Mouse (Mus musculus): Measurements from ENCODE around the gene Krt8. TPM values are rescaled to one million over a fixed set of nuclear protein-coding genes. Genes with fewer than 3 reads are reported as not detected.
A peak's percentile ranks its signal among the peaks of the same experiment; 100 is the strongest.

Gene Krt8
- total and polyA plus RNA-seq, 2 experiments from 2014 or later, result 7.2 to 110 TPM

- Histone ChIP-seq H3K27me3 (ENCODE audit: control insufficient read depth, insufficient read depth, low read length) (no peaks in the 10 kb centered on the region), H3K9ac (replicated peaks; ENCODE audit: low read depth, low read length) (no peak overlapping the region), H3K27ac (ENCODE audit: low read depth) (no peak overlapping the region), H3K4me2 (ENCODE audit: low read depth, low read length) (no peak overlapping the region), H3K4me1 (ENCODE audit: control insufficient read depth, insufficient read depth) (peaks cover 6% of the 10 kb centered on the region; the same call in 1 of the 2 replicates), H3K4me3 (ENCODE audit: low read depth, low read length) (no peak overlapping the region), H3K9me3 (replicated peaks; ENCODE audit: control insufficient read depth, low read length) (no peaks in the 10 kb centered on the region), H3K36me3 (replicated peaks; ENCODE audit: control insufficient read depth, insufficient read depth, low read length) (no peaks in the 10 kb centered on the region)
- 45% methylated on average over 7 of the region's 7 CpGs for WGBS
- ATAC-seq (ENCODE audit: insufficient read depth, low read depth) (no peak), DNase-seq (ENCODE audit: low spot score) (no peak)
- TF ChIP-seq CTCF (IDR thresholded peaks at IDR 0.05; ENCODE audit: low read depth), result no peak
- no peak for TF ChIP-seq EP300 (IDR thresholded peaks at IDR 0.05; ENCODE audit: low read depth)
Measured at GRCm38 (mm10) chr15:102016787-102017186, 12.5 kb upstream of the Krt8 start.

- WGBS, result 18% methylated on average over 3 of the region's 3 CpGs
- no peak overlapping the region for H3K4me3 ChIP-seq (ENCODE audit: low read depth, low read length)
- H3K36me3 ChIP-seq (replicated peaks; ENCODE audit: control insufficient read depth, insufficient read depth, low read length), result no peaks in the 10 kb centered on the region
- no peak overlapping the region for H3K9ac ChIP-seq (replicated peaks; ENCODE audit: low read depth, low read length)
- H3K27me3 ChIP-seq (ENCODE audit: control insufficient read depth, insufficient read depth, low read length), result no peaks in the 10 kb centered on the region
- H3K4me1 ChIP-seq (ENCODE audit: control insufficient read depth, insufficient read depth), result peaks cover 6% of the 10 kb centered on the region; the same call in 1 of the 2 replicates
- no peak overlapping the region for H3K27ac ChIP-seq (ENCODE audit: low read depth)
- no peaks in the 10 kb centered on the region for H3K9me3 ChIP-seq (replicated peaks; ENCODE audit: control insufficient read depth, low read length)
- TF ChIP-seq CTCF (IDR thresholded peaks at IDR 0.05; ENCODE audit: low read depth) (no peak), EP300 (IDR thresholded peaks at IDR 0.05; ENCODE audit: low read depth) (no peak)
- DNase-seq (ENCODE audit: low spot score) (no peak), ATAC-seq (ENCODE audit: insufficient read depth, low read depth) (peak; percentile 58; the same call in 1 of the 2 replicates)
- no peak overlapping the region for H3K4me2 ChIP-seq (ENCODE audit: low read depth, low read length)
Measured at GRCm38 (mm10) chr15:102016096-102016495, 11.8 kb upstream of the Krt8 start.

- no peak for TF ChIP-seq EP300 (IDR thresholded peaks at IDR 0.05; ENCODE audit: low read depth)
- TF ChIP-seq CTCF (IDR thresholded peaks at IDR 0.05; ENCODE audit: low read depth), result no peak
- H3K27ac ChIP-seq (ENCODE audit: low read depth), result no peak overlapping the region
- WGBS, result 55% methylated on average over 2 of the region's 4 CpGs
- H3K27me3 ChIP-seq (ENCODE audit: control insufficient read depth, insufficient read depth, low read length), result no peaks in the 10 kb centered on the region
- ATAC-seq (ENCODE audit: insufficient read depth, low read depth) (no peak), DNase-seq (ENCODE audit: low spot score) (no peak)
- H3K9ac ChIP-seq (replicated peaks; ENCODE audit: low read depth, low read length), result no peak overlapping the region
- H3K36me3 ChIP-seq (replicated peaks; ENCODE audit: control insufficient read depth, insufficient read depth, low read length), result no peaks in the 10 kb centered on the region
- H3K4me2 ChIP-seq (ENCODE audit: low read depth, low read length), result no peak overlapping the region
- no peaks in the 10 kb centered on the region for H3K9me3 ChIP-seq (replicated peaks; ENCODE audit: control insufficient read depth, low read length)
- H3K4me1 ChIP-seq (ENCODE audit: control insufficient read depth, insufficient read depth), result peaks cover 6% of the 10 kb centered on the region; the same call in 1 of the 2 replicates
- no peak overlapping the region for H3K4me3 ChIP-seq (ENCODE audit: low read depth, low read length)
Measured at GRCm38 (mm10) chr15:102014848-102015247, 10.6 kb upstream of the Krt8 start.

GRCm38 (mm10) chr15:102013651-102014050, 9.4 kb upstream of the Krt8 start:
- H3K4me3 ChIP-seq (ENCODE audit: low read depth, low read length), result no peak overlapping the region
- no peak for ATAC-seq (ENCODE audit: insufficient read depth, low read depth)
- no peaks in the 10 kb centered on the region for H3K9me3 ChIP-seq (replicated peaks; ENCODE audit: control insufficient read depth, low read length)
- TF ChIP-seq CTCF (IDR thresholded peaks at IDR 0.05; ENCODE audit: low read depth) (no peak), EP300 (IDR thresholded peaks at IDR 0.05; ENCODE audit: low read depth) (no peak)
- no peak overlapping the region for H3K4me2 ChIP-seq (ENCODE audit: low read depth, low read length)
- H3K4me1 ChIP-seq (ENCODE audit: control insufficient read depth, insufficient read depth), result peaks cover 6% of the 10 kb centered on the region; the same call in 1 of the 2 replicates
- WGBS, result 48% methylated on average over 3 of the region's 3 CpGs
- DNase-seq (ENCODE audit: low spot score), result peak; percentile 32
- H3K36me3 ChIP-seq (replicated peaks; ENCODE audit: control insufficient read depth, insufficient read depth, low read length), result no peaks in the 10 kb centered on the region
- H3K27ac ChIP-seq (ENCODE audit: low read depth), result no peak overlapping the region
- H3K27me3 ChIP-seq (ENCODE audit: control insufficient read depth, insufficient read depth, low read length), result no peaks in the 10 kb centered on the region
- no peak overlapping the region for H3K9ac ChIP-seq (replicated peaks; ENCODE audit: low read depth, low read length)

- no peak overlapping the region for H3K27ac ChIP-seq (ENCODE audit: low read depth)
Measured at GRCm38 (mm10) chr15:102012260-102012765, 8.0 kb upstream of the Krt8 start.

More at GRCm38 (mm10) chr15:102012260-102012765, 8.0 kb upstream of the Krt8 start:
- Histone ChIP-seq H3K9ac (replicated peaks; ENCODE audit: low read depth, low read length) (no peak overlapping the region), H3K27me3 (ENCODE audit: control insufficient read depth, insufficient read depth, low read length) (no peaks in the 10 kb centered on the region), H3K9me3 (replicated peaks; ENCODE audit: control insufficient read depth, low read length) (no peaks in the 10 kb centered on the region), H3K36me3 (replicated peaks; ENCODE audit: control insufficient read depth, insufficient read depth, low read length) (no peaks in the 10 kb centered on the region), H3K4me2 (ENCODE audit: low read depth, low read length) (no peak overlapping the region), H3K4me1 (ENCODE audit: control insufficient read depth, insufficient read depth) (peaks cover 6% of the 10 kb centered on the region; the same call in 1 of the 2 replicates), H3K4me3 (ENCODE audit: low read depth, low read length) (no peak overlapping the region)
- WGBS, result 67% methylated on average over 4 of the region's 4 CpGs
- DNase-seq (ENCODE audit: low spot score) (no peak), ATAC-seq (ENCODE audit: insufficient read depth, low read depth) (no peak)
- TF ChIP-seq EP300 (IDR thresholded peaks at IDR 0.05; ENCODE audit: low read depth), result no peak
- no peak for TF ChIP-seq CTCF (IDR thresholded peaks at IDR 0.05; ENCODE audit: low read depth)

Data from heart, postnatal 0 days (tissue).